Mouse (Mus musculus) testis, adult 2 months (tissue): ENCODE data around the gene Fam162a. TPM values are rescaled to one million over a fixed set of nuclear protein-coding genes. Genes with fewer than 3 reads are reported as not detected.

Experiments used
- H3K27ac ChIP-seq: fragments of 200-500 bp; 2 replicates; pipeline ENCODE4 v1.5.1; 2012; ENCODE audit warnings: low read depth, low read length; ENCODE audit not compliant: control insufficient read depth, insufficient read depth
- H3K27me3 ChIP-seq: fragments of 200-500 bp; 2 replicates; pipeline ENCODE4 v1.6.1; 2012; ENCODE audit warnings: mild to moderate bottlenecking, low read length, moderate library complexity; ENCODE audit not compliant: control insufficient read depth, insufficient read depth
- H3K36me3 ChIP-seq: fragments of 200-500 bp; 2 replicates; pipeline ENCODE4 v1.6.1; 2012; ENCODE audit warnings: mild to moderate bottlenecking, low read length; ENCODE audit not compliant: control insufficient read depth, insufficient read depth
- H3K4me1 ChIP-seq: fragments of 200-500 bp; 2 replicates; pipeline ENCODE4 v1.6.1; 2012; ENCODE audit warnings: low read length; ENCODE audit not compliant: control insufficient read depth, insufficient read depth
- H3K4me3 ChIP-seq: fragments of 200-500 bp; 2 replicates; pipeline ENCODE4 v1.5.1; 2012; ENCODE audit warnings: low read depth, mild to moderate bottlenecking, low read length, moderate library complexity, mixed read lengths; ENCODE audit not compliant: control insufficient read depth
- CTCF ChIP-seq: fragments of 200-500 bp; IDR thresholded peaks from 2 replicates; pipeline ENCODE4 v1.5.1; 2012; ENCODE audit warnings: low read depth, mild to moderate bottlenecking, inconsistent platforms, low read length, moderate library complexity; ENCODE audit not compliant: control insufficient read depth, insufficient read depth, insufficient replicate concordance
- POLR2A ChIP-seq: fragments of 200-500 bp; IDR thresholded peaks from 2 replicates; pipeline ENCODE4 v1.6.1; 2012; ENCODE audit warnings: low read depth, mild to moderate bottlenecking, inconsistent platforms, low read length, moderate library complexity; ENCODE audit not compliant: control insufficient read depth
- polyA plus RNA-seq: library from polyadenylated mRNA; depleted of rRNA; stranded (reverse); fragments of >200 nt; gene quantifications from 2 replicates; pipeline ENCODE4 v1.2.3, GENCODE M21; 2012

The Fam162a gene
- polyA plus RNA-seq, 1 experiment: 73.0 TPM

DNA sequence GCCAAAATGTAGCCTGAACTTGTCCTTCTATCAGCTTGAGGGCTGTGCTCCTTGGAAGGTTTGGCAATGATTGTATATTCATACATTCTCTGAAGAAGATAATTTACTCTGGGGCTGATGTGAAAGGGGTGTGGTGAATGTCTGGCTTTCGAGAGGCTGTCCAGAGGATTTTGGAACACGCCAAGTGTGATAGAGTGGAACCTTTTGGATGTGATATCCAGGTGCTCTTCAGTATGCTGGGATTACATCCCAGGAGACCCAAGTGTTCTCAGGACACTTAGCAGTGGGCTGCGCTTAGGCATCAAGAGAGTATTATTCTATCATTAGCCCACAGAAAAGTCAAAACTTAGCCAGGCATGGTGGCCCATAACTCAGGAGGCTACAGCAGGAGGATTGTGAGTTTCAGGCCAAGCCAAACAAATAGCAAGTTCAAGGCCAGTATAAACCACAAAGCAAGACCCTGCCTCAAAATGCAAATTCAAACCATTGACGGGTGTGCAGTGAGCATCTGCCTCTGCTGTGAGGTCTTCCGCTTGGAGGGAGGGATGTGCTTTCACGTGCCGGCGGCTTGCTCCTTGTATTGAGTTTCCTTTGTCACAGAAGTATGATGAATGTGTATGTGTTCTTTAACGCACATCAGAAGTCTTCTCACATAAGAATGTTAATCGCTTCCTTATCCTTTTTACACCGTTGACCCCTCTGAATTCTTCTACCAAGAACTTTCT is 19.6 kb upstream of the Fam162a start:
- Histone ChIP-seq H3K36me3 (peaks cover 1% of the 10 kb centered on the region), H3K4me3 (no peak overlapping the region), H3K27ac (no peak overlapping the region), H3K4me1 (no peaks in the 10 kb centered on the region), H3K27me3 (no peaks in the 10 kb centered on the region)
- no peak for TF ChIP-seq CTCF
- no peak for TF ChIP-seq POLR2A

DNA sequence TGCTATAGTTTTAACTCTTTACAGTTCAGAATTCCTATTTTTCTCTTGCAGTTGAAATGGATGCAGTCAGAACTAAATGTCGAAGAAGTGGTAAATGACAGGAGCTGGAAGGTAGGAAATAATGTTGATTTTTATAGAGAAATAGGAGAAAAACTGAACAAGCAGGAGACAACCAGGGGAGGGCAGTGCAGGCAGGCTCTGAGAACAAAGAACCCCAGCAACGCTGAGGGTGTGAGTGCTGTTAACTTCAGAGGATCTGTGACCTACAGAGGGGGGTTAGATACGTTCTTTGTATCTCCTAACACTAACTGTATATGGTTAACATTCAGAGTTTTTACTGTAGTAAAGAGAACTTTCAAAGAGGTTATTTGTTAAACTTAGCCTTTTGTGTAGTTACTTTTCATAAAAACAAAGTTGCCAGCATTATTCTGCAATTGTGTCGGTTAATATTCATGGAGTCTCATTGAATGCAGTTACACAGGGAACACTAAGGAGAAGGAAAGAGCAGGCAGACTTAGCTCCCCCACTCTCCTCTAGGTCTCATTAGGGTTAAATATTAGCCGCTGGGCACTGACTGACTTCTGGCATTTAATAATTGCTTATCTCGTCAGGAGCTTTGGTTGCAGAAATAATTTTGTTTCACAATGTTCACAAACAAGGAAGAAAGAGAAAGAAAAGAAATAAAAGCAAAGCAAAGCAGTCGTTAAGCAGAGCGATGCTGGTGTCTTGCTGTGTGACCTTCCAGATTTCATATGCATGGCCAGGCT is 18.6 kb upstream of the Fam162a start:
- peaks cover 1% of the 10 kb centered on the region for H3K36me3 ChIP-seq
- H3K4me3 ChIP-seq: no peak overlapping the region
- no peaks in the 10 kb centered on the region for H3K27me3 ChIP-seq
- no peaks in the 10 kb centered on the region for H3K4me1 ChIP-seq
- H3K27ac ChIP-seq: no peak overlapping the region
- no peak for TF ChIP-seq CTCF
- no peak for TF ChIP-seq POLR2A

DNA sequence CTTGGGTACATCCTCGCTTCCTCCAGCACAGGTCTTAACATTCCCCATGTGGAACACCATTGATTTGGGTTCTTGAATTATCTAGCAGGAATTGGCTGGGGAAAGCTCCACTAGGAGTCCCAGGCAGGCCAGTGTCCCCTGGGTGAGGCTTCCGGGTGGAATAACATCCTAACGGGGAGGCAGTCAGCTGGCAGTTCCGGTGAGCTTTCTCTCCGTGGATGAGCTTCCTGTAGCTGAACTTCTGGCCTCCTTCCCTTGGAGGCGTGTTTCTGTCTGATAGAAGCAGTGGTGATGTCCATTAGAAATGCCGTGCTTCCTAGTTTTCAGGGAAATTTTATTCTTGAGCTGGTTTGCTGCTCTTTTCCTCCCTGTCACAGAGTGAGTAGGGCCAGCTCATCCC is 17.7 kb upstream of the Fam162a start:
- no peaks in the 10 kb centered on the region for H3K4me1 ChIP-seq
- no peak for TF ChIP-seq POLR2A
- TF ChIP-seq CTCF: no peak

DNA sequence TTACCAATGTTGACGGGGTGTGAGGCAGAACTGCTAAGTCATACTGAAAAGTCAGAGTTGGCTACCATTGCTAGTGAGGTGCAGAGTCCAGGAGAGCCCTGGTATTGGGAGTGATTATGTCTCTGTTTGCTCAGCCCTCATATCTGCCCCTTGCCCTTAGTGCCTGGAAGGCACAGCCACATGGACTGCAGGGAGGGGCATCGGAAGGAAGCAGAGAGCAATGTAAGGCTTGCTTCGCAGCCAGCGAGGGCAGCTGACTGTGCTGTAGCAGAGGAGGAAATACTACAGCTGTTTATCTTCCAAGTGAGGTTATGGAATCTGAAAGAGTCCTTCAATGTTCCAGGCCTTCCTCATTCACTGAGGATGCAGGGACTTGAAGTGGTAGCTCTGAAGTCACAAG is 16.5 kb upstream of the Fam162a start:
- Histone ChIP-seq H3K4me1 (no peaks in the 10 kb centered on the region), H3K27ac (no peak overlapping the region), H3K36me3 (peaks cover 1% of the 10 kb centered on the region), H3K4me3 (no peak overlapping the region), H3K27me3 (no peaks in the 10 kb centered on the region)
- no peak for TF ChIP-seq CTCF
- TF ChIP-seq POLR2A: no peak

More for the DNA sequence above, 17.7 kb upstream of the Fam162a start:
- no peak overlapping the region for H3K4me3 ChIP-seq
- H3K27me3 ChIP-seq: no peaks in the 10 kb centered on the region
- peaks cover 1% of the 10 kb centered on the region for H3K36me3 ChIP-seq
- H3K27ac ChIP-seq: no peak overlapping the region

DNA sequence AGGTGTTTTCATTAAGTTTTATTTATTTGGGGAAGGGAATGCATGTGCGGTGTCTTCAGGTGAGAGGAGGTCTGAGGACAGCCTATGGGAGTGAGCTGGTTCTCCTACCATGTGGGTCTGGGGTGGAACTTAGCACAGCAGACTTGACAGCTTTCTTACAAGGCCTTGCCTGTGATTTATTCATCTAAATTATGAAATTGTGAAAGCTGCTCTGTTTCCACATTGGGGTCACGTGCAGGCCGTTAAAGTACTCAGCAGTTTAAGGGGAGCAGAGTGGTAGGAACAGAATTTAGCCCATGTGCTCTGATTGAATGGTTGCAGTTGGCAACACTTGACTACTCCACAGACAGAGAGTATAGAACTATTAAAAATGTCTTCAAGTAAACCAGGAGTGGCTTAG is 8.5 kb upstream of the Fam162a start:
- Histone ChIP-seq H3K4me1 (no peaks in the 10 kb centered on the region), H3K27ac (no peak overlapping the region), H3K36me3 (no peaks in the 10 kb centered on the region), H3K4me3 (no peak overlapping the region), H3K27me3 (no peaks in the 10 kb centered on the region)
- TF ChIP-seq POLR2A (no peak), CTCF (no peak)

DNA sequence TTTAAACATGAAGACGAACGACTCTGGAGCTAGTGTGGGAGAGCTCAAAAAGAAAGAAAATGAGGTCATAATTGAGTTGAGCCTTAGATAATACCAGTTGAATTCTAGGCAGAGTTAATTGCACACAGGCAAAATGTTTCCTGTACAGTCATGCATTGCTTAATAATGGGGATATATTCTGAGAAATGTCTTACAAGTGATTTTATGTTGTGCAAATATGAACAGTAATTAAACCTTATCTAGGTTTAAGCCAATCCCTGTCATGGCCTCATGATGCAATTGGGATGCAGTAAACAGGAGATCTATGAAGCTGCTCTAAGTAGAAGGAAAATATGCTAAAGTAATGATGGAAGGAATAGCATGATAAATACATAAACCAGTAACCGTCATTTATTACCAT is 3.4 kb upstream of the Fam162a start:
- Histone ChIP-seq H3K27ac (no peak overlapping the region), H3K36me3 (no peaks in the 10 kb centered on the region), H3K4me1 (no peaks in the 10 kb centered on the region), H3K4me3 (no peak overlapping the region), H3K27me3 (no peaks in the 10 kb centered on the region)
- TF ChIP-seq POLR2A (no peak), CTCF (no peak)

DNA sequence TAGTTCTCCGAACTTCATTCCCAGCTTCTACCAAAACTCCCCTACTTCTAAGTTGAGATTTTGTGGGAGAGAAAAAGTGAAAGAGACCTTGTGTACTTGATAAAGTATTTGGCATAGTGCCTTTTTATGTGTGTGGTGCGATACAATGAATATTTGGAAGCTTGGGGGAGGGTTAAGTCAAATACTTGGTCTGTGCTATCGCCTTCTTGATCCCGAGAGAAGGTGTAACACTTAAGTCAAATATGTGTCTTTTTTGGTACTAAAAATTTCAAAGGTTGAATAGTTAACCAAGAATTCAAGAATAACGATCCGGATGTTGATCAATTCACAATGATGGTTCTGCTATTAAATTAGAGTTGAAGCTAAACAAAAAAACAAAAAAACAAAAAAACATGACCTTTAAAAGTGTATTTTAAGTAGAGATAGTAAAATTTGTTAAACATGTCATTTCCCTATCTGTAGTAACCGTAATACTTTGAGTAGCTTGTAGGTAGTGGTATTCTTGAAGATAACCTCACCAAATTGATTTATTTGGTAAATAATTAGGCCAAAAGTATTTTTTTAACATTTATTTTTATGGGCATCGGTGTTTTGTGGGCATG is 1.1 kb upstream of the Fam162a start:
- Histone ChIP-seq H3K27me3 (no peaks in the 10 kb centered on the region), H3K36me3 (no peaks in the 10 kb centered on the region), H3K4me1 (no peaks in the 10 kb centered on the region), H3K27ac (peak overlapping the region; percentile 100), H3K4me3 (peak overlapping the region; percentile 98)
- TF ChIP-seq CTCF (no peak), POLR2A (no peak)

DNA sequence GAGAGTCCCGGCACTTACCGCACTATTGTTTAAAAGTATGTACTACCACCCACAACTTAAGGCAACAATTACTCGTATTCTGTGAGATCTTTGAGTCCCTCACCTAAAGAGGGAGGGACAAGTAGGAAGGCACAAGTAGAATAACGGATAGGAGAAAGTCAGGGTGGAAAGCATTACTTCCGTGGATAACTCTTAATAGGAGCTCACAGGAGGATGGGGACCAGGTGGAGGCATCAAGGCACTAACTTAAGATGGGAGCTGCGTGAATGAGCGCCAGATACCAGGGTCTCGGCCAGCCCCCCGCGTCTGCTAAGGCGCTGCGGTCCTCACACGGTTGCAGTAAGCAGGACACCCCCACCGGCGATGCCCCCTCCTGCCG is 334 bp downstream of the Fam162a start:
- Histone ChIP-seq H3K4me3 (peak overlapping the region; percentile 98), H3K27ac (peak overlapping the region; percentile 84), H3K27me3 (no peaks in the 10 kb centered on the region), H3K36me3 (no peaks in the 10 kb centered on the region), H3K4me1 (no peaks in the 10 kb centered on the region)
- TF ChIP-seq POLR2A (no peak), CTCF (no peak)
